ENCODE assay signal across 24 mouse cellular contexts in genomic region chr16:57556244-57556643, GRCm38 (mm10). TPM values are rescaled to one million over a fixed set of nuclear protein-coding genes. Genes with fewer than 3 reads are reported as not detected.
DNase-seq lines count a peak whose midpoint lies in the region; ATAC-seq and TF ChIP-seq lines count a peak whose summit lies in the region.
"Had no signal": no experiment of that assay in that cellular context is flagged by ENCODE, and none has a peak within 500 bp of the region (broad histone marks: within the 10 kb centered on the region; RNA-seq: fewer than 3 reads in every experiment).

No protein-coding gene starts in this region.

- H3K4me3 ChIP-seq in heart, adult 2 months, result no peak overlapping the region
- H3K4me3 ChIP-seq in kidney, postnatal 0 days (replicated peaks; ENCODE audit: low read depth, low read length), result no peak overlapping the region
- H3K4me3 ChIP-seq in embryonic fibroblast, embryonic 13.5 days (ENCODE audit: insufficient read depth, low read length), result no peak overlapping the region
- H3K4me3 ChIP-seq: forebrain, embryonic 13.5 days; lung, embryonic 15.5 days; midbrain, embryonic 10.5 days; neural tube, embryonic 12.5 days had no signal

- no peak overlapping the region for H3K9ac ChIP-seq in heart, adult 2 months (ENCODE audit: low read depth, low read length)
- H3K9ac ChIP-seq in kidney, postnatal 0 days (ENCODE audit: low read depth, low read length), result no peak overlapping the region
- H3K9ac ChIP-seq: forebrain, embryonic 13.5 days; liver, embryonic 14.5 days; lung, embryonic 15.5 days; neural tube, embryonic 12.5 days had no signal

- no peak overlapping the region for H3K4me2 ChIP-seq in kidney, postnatal 0 days (ENCODE audit: low read length)
- H3K4me2 ChIP-seq: forebrain, embryonic 13.5 days; heart, embryonic 11.5 days; lung, embryonic 15.5 days; neural tube, embryonic 12.5 days had no signal

- H3K4me1 ChIP-seq in heart, adult 2 months (ENCODE audit: control insufficient read depth, insufficient read depth, low read length), result peaks cover 24% of the 10 kb centered on the region
- peaks cover 15% of the 10 kb centered on the region for H3K4me1 ChIP-seq in kidney, postnatal 0 days (replicated peaks; ENCODE audit: insufficient read depth, low read length)
- peaks cover 37% of the 10 kb centered on the region for H3K4me1 ChIP-seq in embryonic fibroblast, embryonic 13.5 days (ENCODE audit: control insufficient read depth, insufficient read depth, low read length)
- H3K4me1 ChIP-seq: midbrain, embryonic 10.5 days; neural tube, embryonic 12.5 days had no signal

- TF ChIP-seq EP300 in heart, adult 2 months (IDR thresholded peaks at IDR 0.05; ENCODE audit: insufficient read depth, low read depth, low read length), result no peak

- no peaks in the 10 kb centered on the region for H3K27me3 ChIP-seq in heart, adult 2 months (ENCODE audit: control insufficient read depth, insufficient read depth, low read length)
- no peaks in the 10 kb centered on the region for H3K27me3 ChIP-seq in kidney, postnatal 0 days (ENCODE audit: insufficient read depth, low read length)
- H3K27me3 ChIP-seq: lung, embryonic 15.5 days; neural tube, embryonic 12.5 days had no signal

- H3K9me3 ChIP-seq in kidney, postnatal 0 days (replicated peaks; ENCODE audit: low read length), result no peaks in the 10 kb centered on the region
- H3K9me3 ChIP-seq: forebrain, embryonic 13.5 days; lung, embryonic 15.5 days; midbrain, embryonic 10.5 days; neural tube, embryonic 12.5 days had no signal

- no peak for TF ChIP-seq CTCF in heart, adult 2 months (IDR thresholded peaks at IDR 0.05)
- no peak for TF ChIP-seq CTCF in kidney, postnatal 0 days (IDR thresholded peaks at IDR 0.05; ENCODE audit: low read depth)
- TF ChIP-seq CTCF in embryonic fibroblast, embryonic 13.5 days (IDR thresholded peaks at IDR 0.05; ENCODE audit: borderline replicate concordance, insufficient read depth, low read length), result no peak

- intact Hi-C loops in heart, adult 2 months (cut with DNase I), result no loop called here
- intact Hi-C loops in heart, postnatal 36 days (cut with DNase I), result loop anchor here (2.0 kb wide), 1 partner anchor 17 kb away; no protein-coding TSS in a partner anchor

- 29% methylated on average over 2 of the region's 2 CpGs for WGBS in heart, adult 2 months
- WGBS in kidney, postnatal 0 days, result 49% methylated on average over 2 of the region's 2 CpGs

- DNase-seq in heart, adult 2 months, result no peak
- no peak for DNase-seq in heart, postnatal 36 days
- no peak for DNase-seq in kidney, postnatal 0 days (ENCODE audit: low spot score)
- no peak for DNase-seq in kidney, adult 8-10 months
- no peak for DNase-seq in lung, postnatal 25 days (ENCODE audit: low spot score)
- no peak for DNase-seq in right cerebral cortex, postnatal 10 days (ENCODE audit: low spot score in 2 of 2)
- DNase-seq in thymus, adult 18-20 months, result no peak
- DNase-seq: adrenal gland, postnatal 25 days; cerebellum, adult 11-12 months; cerebellum, postnatal 36 days; gastrocnemius, postnatal 36 days; layer of hippocampus, postnatal 36 days; right cerebral cortex, adult 18-20 months; thymus, adult 2 months had no signal

- H3K36me3 ChIP-seq in heart, adult 2 months (ENCODE audit: control insufficient read depth, insufficient read depth, low read length), result peaks cover 67% of the 10 kb centered on the region
- H3K36me3 ChIP-seq in kidney, postnatal 0 days (ENCODE audit: insufficient read depth, low read length), result no peaks in the 10 kb centered on the region
- H3K36me3 ChIP-seq: midbrain, embryonic 10.5 days; neural tube, embryonic 12.5 days had no signal

- peak overlapping the region; percentile 40 for H3K27ac ChIP-seq in heart, adult 2 months
- peak overlapping the region; percentile 6 for H3K27ac ChIP-seq in kidney, postnatal 0 days
- peak overlapping the region; percentile 86 for H3K27ac ChIP-seq in embryonic fibroblast, embryonic 13.5 days (ENCODE audit: insufficient read depth, low read length)
- H3K27ac ChIP-seq: forebrain, embryonic 13.5 days; liver, embryonic 14.5 days; lung, embryonic 15.5 days; macrophage; midbrain, embryonic 10.5 days; neural tube, embryonic 12.5 days had no signal

- TF ChIP-seq POLR2A in heart, adult 2 months (IDR thresholded peaks at IDR 0.05; ENCODE audit: insufficient read depth, low read depth, low read length), result no peak
- TF ChIP-seq POLR2A in embryonic fibroblast, embryonic 13.5 days (IDR thresholded peaks at IDR 0.05; ENCODE audit: low read depth, low read length), result no peak

- no peak for ATAC-seq in kidney, postnatal 0 days (replicated peaks; ENCODE audit: low FRiP score, low read depth)
- ATAC-seq: forebrain, embryonic 13.5 days; hindbrain, embryonic 16.5 days; intestine, postnatal 0 days had no signal

- peaks cover 2% of the 10 kb centered on the region for H3K79me2 ChIP-seq in heart, adult 2 months (replicated peaks; ENCODE audit: control insufficient read depth, insufficient read depth, low read length)

RNA-seq across cellular contexts. Expression of gene Cmss1, which starts 50.4 kb away (rescaled TPM):
- 10 to 100 TPM; 66.9 to 74.3 TPM for total RNA-seq in heart, adult 2 months (2021)
- polyA plus RNA-seq in heart, adult 2 months (2012; rRNA removed), result 17.6 and 30.2 TPM in 2 replicates
- 10 to 100 TPM; 66.4 to 77.2 TPM for total RNA-seq in heart, postnatal 36 days (2021)
- polyA plus RNA-seq in kidney, postnatal 0 days (2015; fragmentation: Nextera tagmentation; extraction: Ambion mirVana), result 50.4 and 50.5 TPM in 2 replicates
- polyA plus RNA-seq in embryonic fibroblast, embryonic 13.5 days (2011; ENCODE audit: insufficient read length, low read depth, missing spikeins), result 6.3 and 9.0 TPM in 2 replicates

Comparison
In these comparisons a context has a peak if more than half of its experiments do, and no peak if none do; other contexts are left out.
1. H3K27ac ChIP-seq: peak in every context shown above with its lines; median percentile 86 in embryonic fibroblast, embryonic 13.5 days; 40 in heart, adult 2 months; 6 in kidney, postnatal 0 days.